Mouse (Mus musculus) kidney, adult 2 months (tissue): ENCODE measurements at regions not wholly inside any gene's neighbourhood (a gene's known extent, or its start where the extent isn't known, plus 50 kb on each side); places are given as distances from the start of the nearest gene placed in this dataset.

Experiments used
- DNase-seq: peaks from one replicate; pipeline ENCODE4 v3.0.0; 2021
- H3K27ac ChIP-seq: fragments of 200-500 bp; 2 replicates; pipeline ENCODE4 v1.5.1; 2012; ENCODE audit warnings: low read depth, low read length, control low read depth, inconsistent platforms; ENCODE audit not compliant: insufficient read depth
- H3K27me3 ChIP-seq: fragments of 200-500 bp; replicated peaks from 2 replicates; pipeline ENCODE4 v1.6.1; 2012; ENCODE audit warnings: mild to moderate bottlenecking, moderate library complexity, low read length, inconsistent platforms; ENCODE audit not compliant: control insufficient read depth, insufficient read depth
- H3K36me3 ChIP-seq: fragments of 200-500 bp; 2 replicates; pipeline ENCODE4 v1.6.1; 2012; ENCODE audit warnings: mild to moderate bottlenecking, moderate library complexity, low read length, inconsistent platforms; ENCODE audit not compliant: control insufficient read depth, insufficient read depth
- H3K4me1 ChIP-seq: fragments of 200-500 bp; 2 replicates; pipeline ENCODE4 v1.6.1; 2011; ENCODE audit warnings: low read length; ENCODE audit not compliant: control insufficient read depth, insufficient read depth
- H3K4me3 ChIP-seq: fragments of 200-500 bp; 2 replicates; pipeline ENCODE4 v1.5.1; 2011; ENCODE audit warnings: mild to moderate bottlenecking, low read depth, low read length, control low read depth; ENCODE audit not compliant: insufficient read depth
- CTCF ChIP-seq: fragments of 200-500 bp; conservative IDR thresholded peaks from 2 replicates; pipeline ENCODE4 v1.5.1; 2011; ENCODE audit warnings: low read depth, mild to moderate bottlenecking, control low read depth, low read length, moderate library complexity, mixed read lengths; ENCODE audit not compliant: insufficient read depth, insufficient read length
- POLR2A ChIP-seq: fragments of 200-500 bp; IDR thresholded peaks from one replicate; pipeline ENCODE4 v1.6.1; 2011; ENCODE audit warnings: low read depth, low read length, control low read depth
- WGBS: fragments of 180-500 bp; shearing (Covaris S2); methylation state at CpG from one replicate; pipeline ENCODE4 v1.1.7; 2018; 5-methylcytosine and 5-hydroxymethylcytosine counted together

GRCm38 (mm10) chr15:56062576-56062975 lies 1414.8 kb downstream of the Slc22a22 start:
- TF ChIP-seq POLR2A (no peak), CTCF (no peak)
- Histone ChIP-seq H3K4me1 (no peaks in the 10 kb centered on the region), H3K27ac (no peak overlapping the region), H3K4me3 (no peak overlapping the region), H3K36me3 (no peaks in the 10 kb centered on the region), H3K27me3 (no peaks in the 10 kb centered on the region)
- WGBS = 37% methylated on average over 3 of the region's 3 CpGs
- DNase-seq = peak; percentile 63

- H3K27me3 ChIP-seq = no peaks in the 10 kb centered on the region
- no peak overlapping the region for H3K4me3 ChIP-seq
- H3K36me3 ChIP-seq = no peaks in the 10 kb centered on the region
- TF ChIP-seq POLR2A (no peak), CTCF (no peak)
- H3K4me1 ChIP-seq = no peaks in the 10 kb centered on the region
- DNase-seq = no peak
- WGBS = 74% methylated on average over 4 of the region's 4 CpGs
- H3K27ac ChIP-seq = no peak overlapping the region
These were observed 1416.1 kb downstream of the Slc22a22 start for GRCm38 (mm10) chr15:56061326-56061725.

- H3K4me3 ChIP-seq = no peak overlapping the region
- H3K27me3 ChIP-seq = no peaks in the 10 kb centered on the region; the same call in 1 of the 2 replicates
- H3K27ac ChIP-seq = no peak overlapping the region
- TF ChIP-seq CTCF (no peak), POLR2A (no peak)
- H3K36me3 ChIP-seq = no peaks in the 10 kb centered on the region
- no peak for DNase-seq
- H3K4me1 ChIP-seq = no peaks in the 10 kb centered on the region
- WGBS = 34% methylated on average over 7 of the region's 7 CpGs
These were observed 1426.7 kb downstream of the Slc22a22 start for GRCm38 (mm10) chr15:56050716-56051115.

- DNase-seq = no peak
- H3K27ac ChIP-seq = no peak overlapping the region
- no peaks in the 10 kb centered on the region for H3K4me1 ChIP-seq
- no peak overlapping the region for H3K4me3 ChIP-seq
- WGBS = 79% methylated on average over 2 of the region's 2 CpGs
- TF ChIP-seq CTCF (no peak), POLR2A (no peak)
- H3K36me3 ChIP-seq = no peaks in the 10 kb centered on the region
- no peaks in the 10 kb centered on the region; the same call in 1 of the 2 replicates for H3K27me3 ChIP-seq
These were observed 1429.6 kb downstream of the Slc22a22 start for GRCm38 (mm10) chr15:56047832-56048231.

- no peak overlapping the region for H3K27ac ChIP-seq
- WGBS = 24% methylated on average over 16 of the region's 16 CpGs
- H3K27me3 ChIP-seq = no peaks in the 10 kb centered on the region; the same call in 1 of the 2 replicates
- peak; percentile 99 for TF ChIP-seq CTCF
- no peak for TF ChIP-seq POLR2A
- peak overlapping the region; percentile 36; the same call in 1 of the 2 replicates for H3K4me3 ChIP-seq
- no peaks in the 10 kb centered on the region for H3K36me3 ChIP-seq
- H3K4me1 ChIP-seq = no peaks in the 10 kb centered on the region
- DNase-seq = peak; percentile 80
These were observed 1430.5 kb downstream of the Slc22a22 start for GRCm38 (mm10) chr15:56046679-56047532.

GRCm38 (mm10) chr15:56045510-56046245 lies 1431.7 kb downstream of the Slc22a22 start:
- Histone ChIP-seq H3K4me3 (no peak overlapping the region), H3K36me3 (no peaks in the 10 kb centered on the region), H3K4me1 (no peaks in the 10 kb centered on the region), H3K27ac (no peak overlapping the region), H3K27me3 (no peaks in the 10 kb centered on the region; the same call in 1 of the 2 replicates)
- 84% methylated on average over 10 of the region's 10 CpGs for WGBS
- no peak for DNase-seq
- TF ChIP-seq POLR2A = no peak
- no peak for TF ChIP-seq CTCF

GRCm38 (mm10) chr15:56043282-56043681 lies 1434.1 kb downstream of the Slc22a22 start:
- TF ChIP-seq POLR2A (no peak), CTCF (no peak)
- 63% methylated on average over 4 of the region's 4 CpGs for WGBS
- H3K27me3 ChIP-seq = no peaks in the 10 kb centered on the region
- no peak for DNase-seq
- H3K4me1 ChIP-seq = no peaks in the 10 kb centered on the region
- no peak overlapping the region for H3K4me3 ChIP-seq
- H3K36me3 ChIP-seq = no peaks in the 10 kb centered on the region
- no peak overlapping the region for H3K27ac ChIP-seq
